Mouse (Mus musculus): ENCODE results near the gene Cdh23.

GRCm38 (mm10) chr10:60287161-60287560 lies 409.1 kb downstream of the Cdh23 start:
- no peak for TF ChIP-seq POLR2A (IDR thresholded peaks at IDR 0.05; ENCODE audit: insufficient read depth, low read depth, low read length)
- no peak for TF ChIP-seq CTCF (IDR thresholded peaks at IDR 0.05)
- TF ChIP-seq EP300 (IDR thresholded peaks at IDR 0.05; ENCODE audit: insufficient read depth, low read depth, low read length), result no peak

Data from heart, adult 2 months (tissue).